Mouse (Mus musculus) c-Kit-positive CD71-positive TER-119-positive erythroid progenitor cells, embryonic 14.5 days (primary cell): Measurements from ENCODE around the gene Gm20821.
"Not testable (repeated sequence)": the region's sequence is repeated elsewhere in the genome, so short reads cannot be mapped to it uniquely, and the experiment has no call there.

Source experiments
- DNase-seq: peaks from one replicate; pipeline ENCODE4 v3.0.0-alpha.2; 2013; ENCODE audit warnings: low spot score

Gm20821 gene

DNA sequence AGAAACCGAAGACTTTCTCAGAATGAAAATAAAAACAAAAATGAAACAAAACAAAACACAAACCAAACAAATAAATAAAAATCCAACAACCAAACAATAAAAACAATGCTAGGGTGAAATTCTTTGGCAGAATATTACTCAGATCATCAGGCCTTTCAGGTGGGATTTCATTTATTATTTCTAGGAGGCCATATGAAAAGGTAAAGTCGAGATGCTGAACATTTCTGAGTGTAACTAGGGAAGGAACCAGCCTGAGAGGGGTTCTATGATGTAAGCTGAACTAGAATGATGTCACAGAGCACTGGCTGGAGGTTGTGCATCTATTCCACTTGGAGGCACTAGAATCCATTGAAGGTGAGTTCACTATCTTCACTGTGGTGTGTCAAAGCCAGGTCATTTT, at the start of gene Gm20821:
Gene Gm20821, plus strand, starts transcription at position 301 of the 400 bp plus-strand sequence.
- DNase-seq, result not testable (repeated sequence)
